Mouse (Mus musculus) liver (tissue): ENCODE data around the gene 4930558C23Rik.
"Not testable (repeated sequence)": the region's sequence is repeated elsewhere in the genome, so short reads cannot be mapped to it uniquely, and the experiment has no call there.

Experiments
- DNase-seq: peaks from one replicate; pipeline ENCODE4 v3.0.0-alpha.2; 2020; ENCODE audit warnings: mixed read lengths

The 4930558C23Rik gene

GRCm38 (mm10) chr3:95370101-95370500 lies 32.5 kb downstream of the 4930558C23Rik start:
- DNase-seq: no peak

GRCm38 (mm10) chr3:95360276-95360675 lies 42.4 kb downstream of the 4930558C23Rik start:
- DNase-seq: peak; percentile 32

GRCm38 (mm10) chr3:95357746-95358145 lies 44.9 kb downstream of the 4930558C23Rik start:
- no peak for DNase-seq

- peak; percentile 95 for DNase-seq
Observed at GRCm38 (mm10) chr3:95356701-95357449, 45.8 kb downstream of the 4930558C23Rik start, which contains the start of gene Setdb1. Setdb1 (minus strand) TSS chr3:95357202.

- not testable (repeated sequence) for DNase-seq
Observed at GRCm38 (mm10) chr3:95355911-95356544, 46.6 kb downstream of the 4930558C23Rik start.

- no peak for DNase-seq
Observed at GRCm38 (mm10) chr3:95349491-95349890, 53.1 kb downstream of the 4930558C23Rik start.

- not testable (repeated sequence) for DNase-seq
Observed at GRCm38 (mm10) chr3:95348343-95348742, 54.3 kb downstream of the 4930558C23Rik start.

GRCm38 (mm10) chr3:95346454-95346853 lies 56.2 kb downstream of the 4930558C23Rik start:
- DNase-seq: no peak

GRCm38 (mm10) chr3:95343356-95344000 lies 59.2 kb downstream of the 4930558C23Rik start:
- DNase-seq: not testable (repeated sequence)

GRCm38 (mm10) chr3:95338251-95338650 lies 64.4 kb downstream of the 4930558C23Rik start:
- DNase-seq: no peak

- DNase-seq: no peak
Observed at GRCm38 (mm10) chr3:95337345-95337744, 65.3 kb downstream of the 4930558C23Rik start.
